Mouse (Mus musculus) mouse embryonic stem cell (cell line): ENCODE results near the gene Ccdc63.
"Not testable (repeated sequence)": the region's sequence is repeated elsewhere in the genome, so short reads cannot be mapped to it uniquely, and the experiment has no call there.

Experiments
- in situ Hi-C, 2 experiments: fragments of 300-500 bp; cut with MboI; formaldehyde crosslinking; loops; 1 replicate in 1 of 2; 3 replicates in 1 of 2; pipeline ENCODE4 v1.14.3; 2019 to 2020; ENCODE audit warnings: low sequenced_read_pairs in 2 of 2, low pct_unique_long_range_greater_than_20kb in 1 of 2, mixed read lengths in 1 of 2; ENCODE audit not compliant: unreplicated experiment in 1 of 2

The Ccdc63 gene

GRCm38 (mm10) chr5:122140723-122141122 lies at the start of gene Ccdc63:
TSS of gene Ccdc63 (minus strand) at chr5:122140823.
- in situ Hi-C loops = no loop called here

DNA sequence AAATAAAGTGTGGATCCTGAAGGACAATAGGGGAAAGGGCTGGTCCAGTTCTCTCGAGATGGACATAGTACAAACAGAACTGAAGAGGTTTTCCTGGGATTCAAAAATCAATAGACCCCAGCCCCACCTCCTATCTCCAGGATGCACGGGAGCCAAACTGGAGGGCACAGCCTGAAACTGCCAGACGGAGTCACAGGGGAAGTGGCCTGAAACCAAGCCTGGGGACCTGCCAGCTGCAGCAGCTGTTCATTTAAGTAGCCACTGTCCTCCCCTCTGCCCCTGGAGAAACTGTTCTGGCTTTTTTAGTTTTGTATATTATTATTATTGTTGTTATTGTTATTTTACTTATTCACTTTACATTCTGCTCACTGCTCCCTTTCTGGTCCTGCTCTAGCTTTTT lies 48.5 kb upstream of the Ccdc63 start:
- in situ Hi-C loops = no loop called here

- in situ Hi-C loops = not testable (repeated sequence)
Observed at GRCm38 (mm10) chr5:122184858-122185257, 44.2 kb upstream of the Ccdc63 start.

DNA sequence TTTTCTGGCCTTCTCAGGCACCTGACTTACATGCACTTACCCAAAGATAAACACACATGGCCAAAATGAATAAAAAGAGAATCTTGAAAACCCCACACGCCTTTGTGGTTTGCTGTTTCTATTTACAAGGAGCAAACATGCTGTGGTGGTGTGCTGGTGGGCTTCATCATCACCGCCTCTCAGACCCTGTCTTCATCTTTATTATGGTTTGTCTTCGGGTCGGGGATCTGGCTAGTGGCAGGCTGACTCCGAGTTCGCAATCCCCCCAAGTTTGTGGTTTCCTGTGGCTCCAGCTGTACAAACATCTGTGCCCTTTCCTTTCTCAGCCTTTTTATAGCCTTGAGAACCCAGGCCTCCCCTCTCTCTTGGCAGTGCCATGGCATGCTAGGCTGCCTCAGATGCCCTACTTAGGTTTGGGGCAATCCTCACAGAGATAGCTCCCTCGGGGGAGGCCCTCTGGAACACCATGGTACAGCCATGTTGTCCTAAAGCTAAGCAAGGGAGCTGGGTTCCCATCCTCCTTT lies 43.7 kb upstream of the Ccdc63 start:
- in situ Hi-C loops = no loop called here

DNA sequence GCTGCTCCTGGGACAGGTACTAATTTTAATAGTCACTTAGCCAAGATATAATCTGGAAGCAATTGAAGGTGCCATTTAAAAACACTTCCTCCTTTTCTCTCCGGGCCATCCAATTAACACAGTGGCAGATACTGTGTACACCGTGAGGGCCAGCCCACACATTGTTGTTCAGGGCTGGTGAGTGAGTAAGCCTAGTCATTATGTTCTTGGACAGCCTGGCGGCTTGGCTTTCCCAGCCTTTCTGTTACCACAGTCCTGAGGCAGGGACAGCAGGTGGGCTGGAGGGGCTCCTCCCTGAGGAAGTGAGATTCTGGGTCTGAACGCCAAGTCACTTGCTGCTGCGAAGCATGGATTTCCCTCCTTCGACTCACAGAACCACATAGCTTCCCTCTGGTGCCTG lies 39.0 kb upstream of the Ccdc63 start:
- in situ Hi-C loops = no loop called here

GRCm38 (mm10) chr5:122176398-122176797 lies 35.8 kb upstream of the Ccdc63 start:
- in situ Hi-C loops = no loop called here

- in situ Hi-C loops = no loop called here
Observed at GRCm38 (mm10) chr5:122175961-122176360, 35.3 kb upstream of the Ccdc63 start.

- in situ Hi-C loops = no loop called here
Observed at GRCm38 (mm10) chr5:122175402-122175801, 34.8 kb upstream of the Ccdc63 start.

- in situ Hi-C loops = no loop called here
Observed at GRCm38 (mm10) chr5:122171058-122171457, 30.4 kb upstream of the Ccdc63 start.

DNA sequence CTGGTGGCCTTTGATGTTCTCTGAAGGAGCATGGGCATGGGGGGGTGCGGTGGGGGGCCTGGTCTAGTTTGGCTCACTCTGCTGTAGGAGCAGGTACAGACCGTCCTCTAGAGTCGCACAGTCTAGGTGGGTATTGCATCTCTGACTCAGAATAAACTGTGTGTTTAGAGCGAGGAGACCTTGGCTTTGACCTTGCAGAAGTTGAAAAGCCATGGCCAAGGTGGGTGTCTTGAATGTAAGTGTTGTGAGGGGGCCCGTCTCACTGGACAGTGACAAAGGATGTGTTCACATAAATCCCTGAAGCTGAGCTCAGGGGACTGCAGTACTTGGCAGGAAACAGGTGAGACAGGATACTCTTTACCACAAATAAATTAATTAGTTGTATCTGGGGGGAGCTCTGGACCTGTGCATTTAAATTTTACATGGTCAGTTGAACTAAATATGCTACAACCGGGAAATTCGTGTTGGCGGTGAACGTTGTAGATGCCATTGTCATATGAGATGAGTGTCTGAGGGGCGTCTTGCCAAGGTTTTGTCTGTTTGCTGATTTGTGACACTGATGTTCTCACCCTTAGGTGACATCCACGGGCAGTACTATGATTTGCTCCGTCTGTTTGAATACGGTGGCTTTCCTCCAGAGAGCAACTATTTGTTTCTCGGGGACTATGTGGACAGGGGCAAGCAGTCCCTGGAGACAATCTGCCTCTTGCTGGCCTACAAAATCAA lies 27.9 kb upstream of the Ccdc63 start:
- in situ Hi-C loops = no loop called here

- in situ Hi-C loops = no loop called here
Observed at GRCm38 (mm10) chr5:122166636-122167161, 26.1 kb upstream of the Ccdc63 start.

DNA sequence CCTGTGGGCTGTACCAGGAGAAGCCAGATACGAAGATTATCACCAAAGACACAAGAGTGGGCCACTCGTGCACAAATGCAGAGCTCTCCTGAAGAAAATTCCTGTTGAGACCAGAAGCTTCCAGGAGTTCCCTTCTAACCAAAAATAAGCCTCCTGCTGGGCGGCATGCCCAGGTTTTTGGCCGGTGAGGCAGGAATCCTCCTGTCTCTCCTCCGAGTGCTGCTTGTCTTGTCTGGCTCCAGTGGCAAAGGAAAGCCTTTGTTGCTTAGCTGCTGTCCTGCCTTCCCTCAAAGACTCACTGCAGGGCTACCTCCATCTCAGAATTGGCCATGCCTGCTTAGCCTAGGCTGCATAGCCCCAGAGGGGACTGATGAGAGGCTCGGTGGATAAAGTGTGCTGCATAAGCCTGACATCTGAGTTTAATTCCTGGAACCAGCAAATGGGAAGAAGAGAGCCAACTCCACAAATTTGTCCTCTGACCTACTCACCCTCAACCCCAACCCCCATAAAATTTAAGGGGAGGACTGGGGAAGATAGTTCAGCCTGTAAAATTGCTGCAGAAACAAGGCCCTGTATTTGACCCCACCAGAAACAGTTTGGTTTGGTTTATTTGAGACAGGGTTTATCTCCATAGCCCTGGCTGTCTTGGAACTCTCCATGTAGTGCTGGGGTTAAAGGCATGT lies 24.8 kb upstream of the Ccdc63 start:
- in situ Hi-C loops = no loop called here

GRCm38 (mm10) chr5:122164011-122164410 lies 23.4 kb upstream of the Ccdc63 start:
- in situ Hi-C loops = no loop called here

DNA sequence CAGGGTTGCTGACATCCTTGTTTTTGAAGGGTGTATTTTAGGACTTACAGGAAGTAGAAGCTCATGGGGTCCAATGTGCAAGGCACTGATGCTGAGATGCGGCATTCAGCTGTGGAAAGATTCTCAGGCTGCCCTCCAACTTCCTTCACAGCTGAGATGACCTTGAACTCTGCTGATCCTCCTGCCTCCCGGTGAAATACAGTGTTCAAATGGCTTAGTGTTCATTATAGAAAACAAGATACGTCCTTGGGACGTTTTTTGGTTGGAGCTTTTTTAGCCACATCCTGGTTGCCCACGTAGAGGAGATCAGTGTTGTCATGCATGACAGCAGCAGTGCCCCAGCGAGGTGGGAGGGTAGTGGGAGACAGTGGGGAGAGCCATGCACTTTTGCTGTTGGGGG lies 22.6 kb upstream of the Ccdc63 start:
- in situ Hi-C loops = no loop called here

GRCm38 (mm10) chr5:122158557-122159515 lies 18.2 kb upstream of the Ccdc63 start:
- in situ Hi-C loops = no loop called here

GRCm38 (mm10) chr5:122157827-122158381 lies 17.3 kb upstream of the Ccdc63 start, which contains the start of gene Ppp1cc:
TSS of gene Ppp1cc (plus strand) at chr5:122158278.
- in situ Hi-C loops = no loop called here

- in situ Hi-C loops = no loop called here
Observed at GRCm38 (mm10) chr5:122156486-122156885, 15.9 kb upstream of the Ccdc63 start.

GRCm38 (mm10) chr5:122155613-122156012 lies 15.0 kb upstream of the Ccdc63 start:
- in situ Hi-C loops = no loop called here
